In genomic region chr14:50969558-50970544, GRCm38 (mm10) we compare ENCODE assay signal across 9 mouse cellular contexts. TPM values are rescaled to one million over a fixed set of nuclear protein-coding genes. Genes with fewer than 3 reads are reported as not detected.
DNase-seq lines count a peak whose midpoint lies in the region; ATAC-seq and TF ChIP-seq lines count a peak whose summit lies in the region.
"Had no signal": no experiment of that assay in that cellular context is flagged by ENCODE, and none has a peak within 500 bp of the region (broad histone marks: within the 10 kb centered on the region; RNA-seq: fewer than 3 reads in every experiment).

No protein-coding gene starts in this region.

- TF ChIP-seq CTCF in thymus, adult 2 months (IDR thresholded peaks at IDR 0.05; ENCODE audit: borderline replicate concordance, control insufficient read depth, extremely low read depth, insufficient read depth, low read length, poor library complexity) = no peak

- H3K27ac ChIP-seq in thymus, adult 2 months (ENCODE audit: control insufficient read depth, insufficient read depth, low read length) = no peak overlapping the region
- H3K27ac ChIP-seq in heart, embryonic 16.5 days (ENCODE audit: low read length) = peak overlapping the region; percentile 23; the same call in 1 of the 2 replicates
- H3K27ac ChIP-seq in neural tube, embryonic 12.5 days = no peak overlapping the region

- H3K9ac ChIP-seq in heart, embryonic 16.5 days (ENCODE audit: low read length) = no peak overlapping the region
- no peak overlapping the region for H3K9ac ChIP-seq in neural tube, embryonic 12.5 days

- peaks cover 11% of the 10 kb centered on the region for H3K4me1 ChIP-seq in thymus, adult 2 months (replicated peaks; ENCODE audit: control insufficient read depth, insufficient read depth, low read length)
- H3K4me1 ChIP-seq in heart, embryonic 16.5 days (ENCODE audit: control insufficient read depth, insufficient read depth, low read length) = peaks cover 6% of the 10 kb centered on the region; the same call in 1 of the 2 replicates
- peaks cover 6% of the 10 kb centered on the region; the same call in 1 of the 2 replicates for H3K4me1 ChIP-seq in neural tube, embryonic 12.5 days

- ATAC-seq in heart, embryonic 16.5 days (replicated peaks; ENCODE audit: extremely low read depth, insufficient read depth, low FRiP score) = 0 out of 2 replicates have a peak, but pooled peaks have one; percentile 14
- ATAC-seq in neural tube, embryonic 12.5 days (ENCODE audit: low FRiP score, low read depth) = peak; percentile 41; the same call in 1 of the 2 replicates

- peak; percentile 27 for DNase-seq in thymus, postnatal 14 days
- DNase-seq in thymus, adult 2 months = no peak
- DNase-seq in fibroblast of lung, adult 2 months (ENCODE audit: low read depth) = peak; percentile 58
- peak; percentile 28 to 40 for DNase-seq in left cerebral cortex, postnatal 36 days (ENCODE audit: low spot score in 2 of 2)
- DNase-seq in ovary, postnatal 36 days (ENCODE audit: low spot score) = no peak
- no peak for DNase-seq in gastrocnemius, adult 8-10 months (ENCODE audit: low spot score in 2 of 2)

- TF ChIP-seq POLR2A in thymus, adult 2 months (IDR thresholded peaks at IDR 0.05; ENCODE audit: control insufficient read depth, extremely low read depth, insufficient read depth, low read length, poor library complexity) = no peak

- H3K27me3 ChIP-seq in thymus, adult 2 months (ENCODE audit: control insufficient read depth, insufficient read depth, low read length) = no peaks in the 10 kb centered on the region
- H3K27me3 ChIP-seq in heart, embryonic 16.5 days (ENCODE audit: control insufficient read depth, insufficient read depth, low read length) = no peaks in the 10 kb centered on the region
- H3K27me3 ChIP-seq in neural tube, embryonic 12.5 days (replicated peaks) = no peaks in the 10 kb centered on the region

- H3K4me3 ChIP-seq in thymus, adult 2 months (ENCODE audit: control insufficient read depth, insufficient read depth, low read length) = no peak overlapping the region
- H3K4me3 ChIP-seq in heart, embryonic 16.5 days (ENCODE audit: low read length) = no peak overlapping the region
- H3K4me3 ChIP-seq in neural tube, embryonic 12.5 days = no peak overlapping the region

- no peaks in the 10 kb centered on the region for H3K36me3 ChIP-seq in thymus, adult 2 months (ENCODE audit: control insufficient read depth, insufficient read depth, low read length)
- no peaks in the 10 kb centered on the region for H3K36me3 ChIP-seq in heart, embryonic 16.5 days (ENCODE audit: control insufficient read depth, insufficient read depth)
- H3K36me3 ChIP-seq in neural tube, embryonic 12.5 days = no peaks in the 10 kb centered on the region

- intact Hi-C loops in left cerebral cortex, postnatal 36 days (cut with DNase I) = no loop called here

- no peaks in the 10 kb centered on the region for H3K9me3 ChIP-seq in heart, embryonic 16.5 days (replicated peaks; ENCODE audit: control insufficient read depth, low read length)
- H3K9me3 ChIP-seq in neural tube, embryonic 12.5 days = no peaks in the 10 kb centered on the region

- WGBS in thymus, adult 2 months = 30% methylated on average over 12 of the region's 12 CpGs
- WGBS in heart, embryonic 16.5 days = 26% methylated on average over 12 of the region's 12 CpGs
- WGBS in neural tube, embryonic 12.5 days = 17% methylated on average over 12 of the region's 12 CpGs

- H3K4me2 ChIP-seq in heart, embryonic 16.5 days (ENCODE audit: low read depth, low read length) = peak overlapping the region; percentile 28; the same call in 1 of the 2 replicates
- peak overlapping the region; percentile 35 for H3K4me2 ChIP-seq in neural tube, embryonic 12.5 days (replicated peaks)

RNA-seq across cellular contexts. Expression of gene Pnp2, which starts 14.1 kb away (rescaled TPM):
- polyA plus RNA-seq in thymus, adult 2 months (2012; rRNA removed) = 0.71 and 0.93 TPM in 2 replicates
- 0.31 and 0.43 TPM in 2 replicates for polyA plus RNA-seq in heart, embryonic 16.5 days (2015; fragmentation: Nextera tagmentation; extraction: Ambion mirVana)
- total RNA-seq in left cerebral cortex, postnatal 36 days (2021) = 1 to 10 TPM; 1.1 to 1.4 TPM
- polyA plus RNA-seq in neural tube, embryonic 12.5 days (2016; fragmentation: Nextera tagmentation; extraction: Ambion mirVana) = 0.28 and 0.29 TPM in 2 replicates
- total RNA-seq in gastrocnemius, adult 8-10 months (2022) = under 1 TPM in 3 of 4 experiments, not detected in 1; 0.29 to 0.64 (median 0.52) TPM

RNA-seq across cellular contexts. Expression of gene Gm49342, which starts 25.5 kb away (rescaled TPM):
- 20.1 and 27.8 TPM in 2 replicates for polyA plus RNA-seq in thymus, adult 2 months (2012; rRNA removed)
- polyA plus RNA-seq in heart, embryonic 16.5 days (2015; fragmentation: Nextera tagmentation; extraction: Ambion mirVana) = not detected in 2 replicates
- 10 to 100 TPM in 1 of 2 experiments, 1 to 10 TPM in 1; 10.0 to 13.0 TPM for total RNA-seq in left cerebral cortex, postnatal 36 days (2021)
- polyA plus RNA-seq in neural tube, embryonic 12.5 days (2016; fragmentation: Nextera tagmentation; extraction: Ambion mirVana) = not detected in 2 replicates
- total RNA-seq in gastrocnemius, adult 8-10 months (2022) = 1 to 10 TPM; 2.1 to 5.2 (median 3.3) TPM

RNA-seq across cellular contexts. Expression of gene Rnase10, which starts 37.7 kb away (rescaled TPM):
- polyA plus RNA-seq in thymus, adult 2 months (2012; rRNA removed) = 0.05 and 0.13 TPM in 2 replicates
- 0.21 and 0.37 TPM in 2 replicates for polyA plus RNA-seq in heart, embryonic 16.5 days (2015; fragmentation: Nextera tagmentation; extraction: Ambion mirVana)
- total RNA-seq in left cerebral cortex, postnatal 36 days (2021) = under 1 TPM; 0.20 to 0.25 TPM
- not detected in 2 replicates for polyA plus RNA-seq in neural tube, embryonic 12.5 days (2016; fragmentation: Nextera tagmentation; extraction: Ambion mirVana)
- not detected for total RNA-seq in gastrocnemius, adult 8-10 months (2022)
- total RNA-seq: MEL had no signal

RNA-seq across cellular contexts. Expression of gene Pnp, which starts 39.0 kb away (rescaled TPM):
- polyA plus RNA-seq in thymus, adult 2 months (2012; rRNA removed) = 29.1 and 33.6 TPM in 2 replicates
- 32.0 and 36.9 TPM in 2 replicates for polyA plus RNA-seq in heart, embryonic 16.5 days (2015; fragmentation: Nextera tagmentation; extraction: Ambion mirVana)
- 10 to 100 TPM; 10.7 to 11.0 TPM for total RNA-seq in left cerebral cortex, postnatal 36 days (2021)
- 38.6 and 39.9 TPM in 2 replicates for polyA plus RNA-seq in neural tube, embryonic 12.5 days (2016; fragmentation: Nextera tagmentation; extraction: Ambion mirVana)
- 1 to 10 TPM; 2.2 to 4.4 (median 3.2) TPM for total RNA-seq in gastrocnemius, adult 8-10 months (2022)

RNA-seq across cellular contexts. Expression of gene Pip4p1, which starts 39.2 kb away (rescaled TPM):
- polyA plus RNA-seq in thymus, adult 2 months (2012; rRNA removed) = 90.8 and 93.2 TPM in 2 replicates
- polyA plus RNA-seq in heart, embryonic 16.5 days (2015; fragmentation: Nextera tagmentation; extraction: Ambion mirVana) = 32.5 and 37.9 TPM in 2 replicates
- 100 to 1,000 TPM in 1 of 2 experiments, 10 to 100 TPM in 1; 89.8 to 103 TPM for total RNA-seq in left cerebral cortex, postnatal 36 days (2021)
- 80.0 and 87.1 TPM in 2 replicates for polyA plus RNA-seq in neural tube, embryonic 12.5 days (2016; fragmentation: Nextera tagmentation; extraction: Ambion mirVana)
- total RNA-seq in gastrocnemius, adult 8-10 months (2022) = 10 to 100 TPM; 12.4 to 19.8 (median 18.4) TPM

Comparison
In these comparisons a context has a peak if more than half of its experiments do, and no peak if none do; other contexts are left out.
1. DNase-seq: peak in thymus, postnatal 14 days (single experiment), fibroblast of lung, adult 2 months (single experiment) and left cerebral cortex, postnatal 36 days (2 of 2); none in thymus, adult 2 months (single experiment), ovary, postnatal 36 days (single experiment) and gastrocnemius, adult 8-10 months (0 of 2).
2. RNA of gene Gm49342, which starts 25.5 kb away (polyA plus RNA-seq): 20.1 to 27.8 TPM in thymus, adult 2 months; not detected in heart, embryonic 16.5 days and not detected in neural tube, embryonic 12.5 days; every median in the first group is over 10 times any median in the second.